Mouse (Mus musculus): ENCODE data around the gene Slc6a16.

DNA sequence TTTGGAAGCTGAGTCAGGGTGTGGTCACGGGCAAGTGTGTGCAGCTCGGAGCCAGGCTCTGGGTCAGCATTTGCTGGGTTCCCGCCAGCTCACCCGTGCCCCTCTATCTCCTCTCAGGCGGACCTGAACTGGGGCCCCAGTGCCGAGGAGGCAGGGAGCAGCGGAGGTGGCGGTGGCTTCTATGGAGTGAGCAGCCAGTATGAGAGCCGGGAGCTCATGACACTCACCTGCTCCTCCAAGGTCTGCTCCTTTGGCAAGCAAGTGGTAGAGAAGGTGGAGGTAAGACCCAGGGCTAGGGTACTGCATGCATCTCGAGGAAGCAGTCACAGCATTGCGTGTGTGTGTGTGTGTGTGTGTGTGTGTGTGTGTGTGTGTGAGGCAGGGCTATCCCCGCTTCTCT lies 9.7 kb upstream of the Slc6a16 start:
- TF ChIP-seq CTCF (IDR thresholded peaks at IDR 0.05) (no peak), EP300 (IDR thresholded peaks at IDR 0.05) (no peak)

Measured in lung, postnatal 0 days (tissue).